Mouse (Mus musculus): ENCODE results near the gene Cacna1d. TPM values are rescaled to one million over a fixed set of nuclear protein-coding genes. Genes with fewer than 3 reads are reported as not detected.

Cacna1d gene
- polyA plus RNA-seq, 1 experiment from 2014 or later = 4.3 TPM

- Histone ChIP-seq H3K9ac (ENCODE audit: low read length) (no peak overlapping the region), H3K27me3 (replicated peaks; ENCODE audit: control insufficient read depth, insufficient read depth, low read length) (no peaks in the 10 kb centered on the region), H3K4me2 (ENCODE audit: low read length) (no peak overlapping the region), H3K4me1 (ENCODE audit: control insufficient read depth, insufficient read depth, low read length) (no peaks in the 10 kb centered on the region; the same call in 1 of the 2 replicates), H3K27ac (ENCODE audit: low read depth, low read length) (no peak overlapping the region), H3K9me3 (replicated peaks; ENCODE audit: control insufficient read depth, low read length) (no peaks in the 10 kb centered on the region), H3K36me3 (ENCODE audit: control insufficient read depth, insufficient read depth, low read length) (no peaks in the 10 kb centered on the region), H3K4me3 (ENCODE audit: low read depth, low read length) (no peak overlapping the region)
- no peak for DNase-seq (ENCODE audit: low spot score)
- WGBS = 89% methylated on average over 4 of the region's 4 CpGs
- no peak for ATAC-seq
Observed at GRCm38 (mm10) chr14:30247606-30248005, 243.6 kb downstream of the Cacna1d start.

GRCm38 (mm10) chr14:30244776-30245175, 246.5 kb downstream of the Cacna1d start:
- Histone ChIP-seq H3K36me3 (ENCODE audit: control insufficient read depth, insufficient read depth, low read length) (no peaks in the 10 kb centered on the region), H3K27ac (ENCODE audit: low read depth, low read length) (no peak overlapping the region), H3K9me3 (replicated peaks; ENCODE audit: control insufficient read depth, low read length) (no peaks in the 10 kb centered on the region), H3K4me2 (ENCODE audit: low read length) (no peak overlapping the region), H3K9ac (ENCODE audit: low read length) (no peak overlapping the region), H3K4me1 (ENCODE audit: control insufficient read depth, insufficient read depth, low read length) (no peaks in the 10 kb centered on the region), H3K27me3 (replicated peaks; ENCODE audit: control insufficient read depth, insufficient read depth, low read length) (no peaks in the 10 kb centered on the region), H3K4me3 (ENCODE audit: low read depth, low read length) (no peak overlapping the region)
- 86% methylated on average over 5 of the region's 5 CpGs for WGBS
- DNase-seq (ENCODE audit: low spot score) (no peak), ATAC-seq (no peak)

GRCm38 (mm10) chr14:30242818-30243205, 248.4 kb downstream of the Cacna1d start:
- Histone ChIP-seq H3K4me3 (ENCODE audit: low read depth, low read length) (no peak overlapping the region), H3K27me3 (replicated peaks; ENCODE audit: control insufficient read depth, insufficient read depth, low read length) (no peaks in the 10 kb centered on the region), H3K36me3 (ENCODE audit: control insufficient read depth, insufficient read depth, low read length) (no peaks in the 10 kb centered on the region), H3K4me1 (ENCODE audit: control insufficient read depth, insufficient read depth, low read length) (no peaks in the 10 kb centered on the region), H3K27ac (ENCODE audit: low read depth, low read length) (no peak overlapping the region), H3K9me3 (replicated peaks; ENCODE audit: control insufficient read depth, low read length) (no peaks in the 10 kb centered on the region), H3K9ac (ENCODE audit: low read length) (no peak overlapping the region), H3K4me2 (ENCODE audit: low read length) (no peak overlapping the region)
- WGBS = 82% methylated on average over 3 of the region's 3 CpGs
- DNase-seq (ENCODE audit: low spot score) (no peak), ATAC-seq (no peak)

- Histone ChIP-seq H3K36me3 (ENCODE audit: control insufficient read depth, insufficient read depth, low read length) (no peaks in the 10 kb centered on the region), H3K27ac (ENCODE audit: low read depth, low read length) (no peak overlapping the region), H3K9me3 (replicated peaks; ENCODE audit: control insufficient read depth, low read length) (no peaks in the 10 kb centered on the region), H3K4me1 (ENCODE audit: control insufficient read depth, insufficient read depth, low read length) (no peaks in the 10 kb centered on the region), H3K4me2 (ENCODE audit: low read length) (no peak overlapping the region), H3K4me3 (ENCODE audit: low read depth, low read length) (no peak overlapping the region), H3K9ac (ENCODE audit: low read length) (no peak overlapping the region), H3K27me3 (replicated peaks; ENCODE audit: control insufficient read depth, insufficient read depth, low read length) (no peaks in the 10 kb centered on the region)
- ATAC-seq (no peak), DNase-seq (ENCODE audit: low spot score) (no peak)
- 89% methylated on average over 13 of the region's 13 CpGs for WGBS
Observed at GRCm38 (mm10) chr14:30242166-30242817, 249.0 kb downstream of the Cacna1d start.

- Histone ChIP-seq H3K36me3 (ENCODE audit: control insufficient read depth, insufficient read depth, low read length) (no peaks in the 10 kb centered on the region), H3K9me3 (replicated peaks; ENCODE audit: control insufficient read depth, low read length) (no peaks in the 10 kb centered on the region), H3K4me1 (ENCODE audit: control insufficient read depth, insufficient read depth, low read length) (no peaks in the 10 kb centered on the region), H3K9ac (ENCODE audit: low read length) (no peak overlapping the region), H3K4me3 (ENCODE audit: low read depth, low read length) (no peak overlapping the region), H3K27me3 (replicated peaks; ENCODE audit: control insufficient read depth, insufficient read depth, low read length) (no peaks in the 10 kb centered on the region), H3K4me2 (ENCODE audit: low read length) (no peak overlapping the region), H3K27ac (ENCODE audit: low read depth, low read length) (no peak overlapping the region)
- ATAC-seq (no peak), DNase-seq (ENCODE audit: low spot score) (no peak)
- 70% methylated on average over 7 of the region's 7 CpGs for WGBS
Observed at GRCm38 (mm10) chr14:30240916-30241515, 250.2 kb downstream of the Cacna1d start.

GRCm38 (mm10) chr14:30238807-30239206, 252.4 kb downstream of the Cacna1d start:
- no peak overlapping the region for H3K9ac ChIP-seq (ENCODE audit: low read length)
- no peak overlapping the region for H3K4me3 ChIP-seq (ENCODE audit: low read depth, low read length)
- 89% methylated on average over 5 of the region's 5 CpGs for WGBS
- no peaks in the 10 kb centered on the region for H3K9me3 ChIP-seq (replicated peaks; ENCODE audit: control insufficient read depth, low read length)
- ATAC-seq (no peak), DNase-seq (ENCODE audit: low spot score) (no peak)
- no peaks in the 10 kb centered on the region for H3K4me1 ChIP-seq (ENCODE audit: control insufficient read depth, insufficient read depth, low read length)
- no peak overlapping the region for H3K27ac ChIP-seq (ENCODE audit: low read depth, low read length)
- H3K27me3 ChIP-seq (replicated peaks; ENCODE audit: control insufficient read depth, insufficient read depth, low read length) = no peaks in the 10 kb centered on the region
- H3K36me3 ChIP-seq (ENCODE audit: control insufficient read depth, insufficient read depth, low read length) = no peaks in the 10 kb centered on the region
- H3K4me2 ChIP-seq (ENCODE audit: low read length) = no peak overlapping the region

GRCm38 (mm10) chr14:30225161-30225560, 266.1 kb downstream of the Cacna1d start:
- Histone ChIP-seq H3K36me3 (ENCODE audit: control insufficient read depth, insufficient read depth, low read length) (no peaks in the 10 kb centered on the region), H3K9me3 (replicated peaks; ENCODE audit: control insufficient read depth, low read length) (no peaks in the 10 kb centered on the region), H3K27ac (ENCODE audit: low read depth, low read length) (no peak overlapping the region), H3K9ac (ENCODE audit: low read length) (no peak overlapping the region), H3K27me3 (replicated peaks; ENCODE audit: control insufficient read depth, insufficient read depth, low read length) (no peaks in the 10 kb centered on the region), H3K4me3 (ENCODE audit: low read depth, low read length) (no peak overlapping the region), H3K4me2 (ENCODE audit: low read length) (no peak overlapping the region), H3K4me1 (ENCODE audit: control insufficient read depth, insufficient read depth, low read length) (no peaks in the 10 kb centered on the region)
- WGBS = 88% methylated on average over 5 of the region's 5 CpGs
- DNase-seq (ENCODE audit: low spot score) = no peak
- ATAC-seq = no peak

- no peaks in the 10 kb centered on the region for H3K36me3 ChIP-seq (ENCODE audit: control insufficient read depth, insufficient read depth, low read length)
- DNase-seq (ENCODE audit: low spot score) (no peak), ATAC-seq (no peak)
- no peaks in the 10 kb centered on the region for H3K27me3 ChIP-seq (replicated peaks; ENCODE audit: control insufficient read depth, insufficient read depth, low read length)
- no peak overlapping the region for H3K9ac ChIP-seq (ENCODE audit: low read length)
- H3K4me3 ChIP-seq (ENCODE audit: low read depth, low read length) = no peak overlapping the region
- 94% methylated on average over 6 of the region's 6 CpGs for WGBS
- no peaks in the 10 kb centered on the region for H3K4me1 ChIP-seq (ENCODE audit: control insufficient read depth, insufficient read depth, low read length)
- H3K9me3 ChIP-seq (replicated peaks; ENCODE audit: control insufficient read depth, low read length) = no peaks in the 10 kb centered on the region
- no peak overlapping the region for H3K27ac ChIP-seq (ENCODE audit: low read depth, low read length)
- H3K4me2 ChIP-seq (ENCODE audit: low read length) = no peak overlapping the region
Observed at GRCm38 (mm10) chr14:30222101-30222500, 269.2 kb downstream of the Cacna1d start.

- H3K4me2 ChIP-seq (ENCODE audit: low read length) = no peak overlapping the region
- no peak for DNase-seq (ENCODE audit: low spot score)
- H3K27ac ChIP-seq (ENCODE audit: low read depth, low read length) = no peak overlapping the region
- H3K9me3 ChIP-seq (replicated peaks; ENCODE audit: control insufficient read depth, low read length) = no peaks in the 10 kb centered on the region
- no peak overlapping the region for H3K9ac ChIP-seq (ENCODE audit: low read length)
- H3K36me3 ChIP-seq (ENCODE audit: control insufficient read depth, insufficient read depth, low read length) = no peaks in the 10 kb centered on the region
- WGBS = 89% methylated on average over 4 of the region's 4 CpGs
- ATAC-seq = no peak
- H3K4me1 ChIP-seq (ENCODE audit: control insufficient read depth, insufficient read depth, low read length) = no peaks in the 10 kb centered on the region
- H3K27me3 ChIP-seq (replicated peaks; ENCODE audit: control insufficient read depth, insufficient read depth, low read length) = no peaks in the 10 kb centered on the region
- no peak overlapping the region for H3K4me3 ChIP-seq (ENCODE audit: low read depth, low read length)
Observed at GRCm38 (mm10) chr14:30219851-30220250, 271.4 kb downstream of the Cacna1d start.
